Mouse (Mus musculus): ENCODE measurements at regions not wholly inside any gene's neighbourhood (a gene's known extent, or its start where the extent isn't known, plus 50 kb on each side); places are given as distances from the start of the nearest gene placed in this dataset.

DNA sequence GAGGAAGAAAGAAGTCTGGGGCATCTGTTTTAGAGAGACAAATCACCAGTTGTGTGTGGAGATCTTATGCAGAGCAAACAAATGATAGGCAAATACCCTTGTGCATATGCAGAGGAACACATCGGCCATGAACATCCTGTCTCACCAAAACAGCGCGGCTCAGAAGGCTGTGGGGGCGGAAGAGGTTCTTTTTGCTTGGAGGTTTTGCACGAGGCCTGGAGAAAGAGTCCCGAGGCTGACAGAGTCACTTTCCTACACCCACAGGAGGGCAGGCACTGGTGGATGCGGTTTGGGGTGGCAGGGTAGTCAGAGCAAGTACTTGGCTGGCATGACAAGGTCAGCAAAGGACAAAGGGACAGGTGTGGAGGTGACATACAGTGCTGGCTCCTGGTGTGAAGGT, 77.4 kb upstream of the Zfp831 start:
- H3K4me3 ChIP-seq (ENCODE audit: low read depth, low read length): no peak overlapping the region
- H3K4me1 ChIP-seq (ENCODE audit: control insufficient read depth, insufficient read depth, low read length): no peaks in the 10 kb centered on the region
- 89% methylated on average over 7 of the region's 7 CpGs for WGBS
- H3K9me3 ChIP-seq (ENCODE audit: control insufficient read depth, low read length): no peaks in the 10 kb centered on the region
- no peak overlapping the region for H3K4me2 ChIP-seq (ENCODE audit: low read depth, low read length)
- H3K27me3 ChIP-seq (ENCODE audit: control insufficient read depth, insufficient read depth, low read length): no peaks in the 10 kb centered on the region
- H3K27ac ChIP-seq (ENCODE audit: low read depth, low read length): no peak overlapping the region
- ATAC-seq (ENCODE audit: low read depth): no peak
- no peaks in the 10 kb centered on the region for H3K36me3 ChIP-seq (ENCODE audit: control insufficient read depth, insufficient read depth, low read length)
- no peak overlapping the region for H3K9ac ChIP-seq (replicated peaks; ENCODE audit: low read depth, low read length)

DNA sequence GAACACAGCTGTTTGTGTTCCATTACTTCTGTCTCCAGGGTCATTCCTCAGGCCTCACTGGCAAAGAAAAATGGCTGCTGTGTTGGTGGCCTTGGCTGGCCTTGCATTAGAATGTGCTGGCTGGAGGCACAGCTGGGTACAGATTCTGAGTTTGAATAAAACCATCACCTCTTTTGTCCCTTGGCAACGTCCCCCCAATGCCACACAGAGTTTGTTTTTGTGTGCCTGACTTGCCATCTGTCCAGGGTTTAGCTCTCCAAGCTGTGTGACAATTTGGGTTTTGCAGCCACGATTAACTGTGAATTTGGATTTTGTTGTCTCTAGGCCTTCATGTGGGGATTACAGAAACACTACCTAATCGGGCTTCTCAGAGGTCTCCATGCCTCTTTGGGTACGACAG, 76.6 kb upstream of the Zfp831 start:
- Histone ChIP-seq H3K4me2 (ENCODE audit: low read depth, low read length) (no peak overlapping the region), H3K27me3 (ENCODE audit: control insufficient read depth, insufficient read depth, low read length) (no peaks in the 10 kb centered on the region), H3K9ac (replicated peaks; ENCODE audit: low read depth, low read length) (no peak overlapping the region), H3K4me1 (ENCODE audit: control insufficient read depth, insufficient read depth, low read length) (no peaks in the 10 kb centered on the region), H3K9me3 (ENCODE audit: control insufficient read depth, low read length) (no peaks in the 10 kb centered on the region), H3K27ac (ENCODE audit: low read depth, low read length) (no peak overlapping the region), H3K36me3 (ENCODE audit: control insufficient read depth, insufficient read depth, low read length) (no peaks in the 10 kb centered on the region), H3K4me3 (ENCODE audit: low read depth, low read length) (no peak overlapping the region)
- 58% methylated on average over 4 of the region's 4 CpGs for WGBS
- no peak for ATAC-seq (ENCODE audit: low read depth)

DNA sequence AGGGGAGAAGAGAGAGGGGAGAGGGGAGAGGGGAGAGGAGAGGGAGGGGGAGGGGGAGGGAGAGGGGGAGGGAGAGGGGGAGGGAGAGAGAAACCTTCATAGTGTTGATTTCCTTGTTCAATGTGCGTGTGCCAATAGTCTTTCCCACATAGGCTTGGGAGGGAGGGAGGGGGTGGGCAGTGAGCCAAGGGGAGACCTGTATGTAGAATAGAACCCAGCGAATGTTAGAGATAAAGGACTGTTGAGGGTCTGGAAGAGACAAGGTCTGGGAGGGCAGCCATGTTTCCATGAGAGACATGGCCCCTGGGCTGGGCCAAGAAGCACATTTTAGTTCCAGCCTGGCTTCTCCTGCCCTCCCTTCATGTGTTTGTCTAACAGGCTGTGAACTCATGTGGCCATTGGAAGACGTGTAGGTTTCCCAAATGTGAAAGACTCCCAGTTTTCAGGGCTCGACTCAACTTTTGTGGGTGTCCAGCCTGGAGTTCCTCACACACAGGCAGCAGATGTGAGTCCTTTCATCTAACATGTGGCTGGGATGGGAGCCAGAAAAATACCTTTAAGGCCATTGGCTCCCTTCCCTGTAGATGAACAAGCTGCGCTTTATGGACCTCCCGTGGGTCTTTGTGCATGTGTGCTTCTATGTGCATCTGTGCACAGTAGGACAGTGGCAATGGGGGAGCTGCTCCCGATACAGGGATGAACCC, 68.4 kb upstream of the Zfp831 start:
- H3K36me3 ChIP-seq (ENCODE audit: control insufficient read depth, insufficient read depth, low read length): no peaks in the 10 kb centered on the region
- no peak overlapping the region for H3K9ac ChIP-seq (replicated peaks; ENCODE audit: low read depth, low read length)
- no peaks in the 10 kb centered on the region for H3K27me3 ChIP-seq (ENCODE audit: control insufficient read depth, insufficient read depth, low read length)
- no peak overlapping the region for H3K27ac ChIP-seq (ENCODE audit: low read depth, low read length)
- ATAC-seq (ENCODE audit: low read depth): no peak
- no peaks in the 10 kb centered on the region for H3K4me1 ChIP-seq (ENCODE audit: control insufficient read depth, insufficient read depth, low read length)
- H3K9me3 ChIP-seq (ENCODE audit: control insufficient read depth, low read length): no peaks in the 10 kb centered on the region
- WGBS: 81% methylated on average over 7 of the region's 7 CpGs
- no peak overlapping the region for H3K4me3 ChIP-seq (ENCODE audit: low read depth, low read length)
- H3K4me2 ChIP-seq (ENCODE audit: low read depth, low read length): no peak overlapping the region

DNA sequence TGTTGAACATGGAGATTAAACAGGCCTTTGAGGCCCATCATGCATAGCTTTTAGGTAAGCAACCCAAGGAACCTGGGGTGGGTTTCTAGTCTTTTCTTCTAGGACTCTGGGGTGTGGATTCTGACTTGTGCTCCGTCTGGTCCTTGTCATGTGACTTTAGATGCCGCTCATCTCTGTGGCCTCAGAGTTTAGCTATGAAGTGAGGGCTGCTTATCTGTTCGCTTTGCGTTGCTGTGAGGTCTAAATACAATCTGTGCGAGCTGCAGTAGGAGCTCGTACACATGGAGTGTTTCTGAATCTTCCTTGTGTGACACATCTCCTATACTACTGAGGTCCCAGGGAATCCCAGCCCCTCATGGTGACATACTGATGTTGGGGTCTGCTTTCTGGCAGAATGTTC, 67.8 kb upstream of the Zfp831 start:
- no peak for ATAC-seq (ENCODE audit: low read depth)
- H3K27ac ChIP-seq (ENCODE audit: low read depth, low read length): no peak overlapping the region
- H3K9me3 ChIP-seq (ENCODE audit: control insufficient read depth, low read length): no peaks in the 10 kb centered on the region
- H3K4me3 ChIP-seq (ENCODE audit: low read depth, low read length): no peak overlapping the region
- H3K27me3 ChIP-seq (ENCODE audit: control insufficient read depth, insufficient read depth, low read length): no peaks in the 10 kb centered on the region
- no peak overlapping the region for H3K9ac ChIP-seq (replicated peaks; ENCODE audit: low read depth, low read length)
- 92% methylated on average over 6 of the region's 6 CpGs for WGBS
- no peaks in the 10 kb centered on the region for H3K36me3 ChIP-seq (ENCODE audit: control insufficient read depth, insufficient read depth, low read length)
- no peaks in the 10 kb centered on the region for H3K4me1 ChIP-seq (ENCODE audit: control insufficient read depth, insufficient read depth, low read length)
- H3K4me2 ChIP-seq (ENCODE audit: low read depth, low read length): no peak overlapping the region

DNA sequence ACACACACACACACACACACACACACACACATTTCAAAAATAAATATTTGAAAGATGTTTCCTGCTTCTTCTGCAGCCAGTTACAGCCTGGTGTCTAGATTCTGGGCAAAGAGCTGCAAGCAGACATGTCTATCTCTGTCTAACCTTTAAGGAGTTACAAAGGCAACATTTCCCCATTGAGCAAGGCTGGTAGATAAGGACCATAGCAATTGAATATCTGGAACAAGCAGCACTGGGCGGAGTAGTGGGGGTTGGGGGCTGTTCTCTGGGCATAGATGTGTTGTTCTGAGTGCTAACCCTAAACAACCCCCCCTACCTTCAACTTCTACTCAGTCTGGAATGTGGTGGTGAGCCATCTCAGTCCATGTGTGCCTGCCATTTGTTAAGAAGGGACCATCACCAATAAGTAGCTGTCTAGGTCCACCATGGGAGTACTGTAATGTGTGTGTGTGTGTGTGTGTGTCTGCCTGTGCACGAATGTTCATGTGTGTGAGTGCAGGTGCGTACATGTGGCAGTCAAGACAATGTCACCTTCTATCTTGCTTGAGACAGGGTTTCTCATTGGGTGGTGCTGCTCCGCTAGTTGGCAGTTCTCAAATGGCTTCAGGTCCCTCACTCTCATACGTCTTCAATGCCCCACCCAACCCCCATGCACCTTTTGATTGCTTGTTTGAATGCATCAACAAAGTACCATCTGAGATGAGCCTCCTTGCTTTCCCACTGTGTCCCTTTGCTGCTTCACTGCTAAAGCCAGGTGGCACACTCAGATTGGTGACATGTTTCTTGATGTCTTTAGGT, 62.2 kb upstream of the Zfp831 start:
- no peaks in the 10 kb centered on the region for H3K4me1 ChIP-seq (ENCODE audit: control insufficient read depth, insufficient read depth, low read length)
- whole genome bisulfite sequencing: 90% methylated on average over 5 of the region's 5 CpGs
- no peak overlapping the region for H3K9ac ChIP-seq (replicated peaks; ENCODE audit: low read depth, low read length)
- no peak for ATAC-seq (ENCODE audit: low read depth)
- H3K27ac ChIP-seq (ENCODE audit: low read depth, low read length): no peak overlapping the region
- no peak overlapping the region for H3K4me2 ChIP-seq (ENCODE audit: low read depth, low read length)
- H3K27me3 ChIP-seq (ENCODE audit: control insufficient read depth, insufficient read depth, low read length): no peaks in the 10 kb centered on the region
- H3K9me3 ChIP-seq (ENCODE audit: control insufficient read depth, low read length): no peaks in the 10 kb centered on the region
- no peaks in the 10 kb centered on the region for H3K36me3 ChIP-seq (ENCODE audit: control insufficient read depth, insufficient read depth, low read length)
- no peak overlapping the region for H3K4me3 ChIP-seq (ENCODE audit: low read depth, low read length)

DNA sequence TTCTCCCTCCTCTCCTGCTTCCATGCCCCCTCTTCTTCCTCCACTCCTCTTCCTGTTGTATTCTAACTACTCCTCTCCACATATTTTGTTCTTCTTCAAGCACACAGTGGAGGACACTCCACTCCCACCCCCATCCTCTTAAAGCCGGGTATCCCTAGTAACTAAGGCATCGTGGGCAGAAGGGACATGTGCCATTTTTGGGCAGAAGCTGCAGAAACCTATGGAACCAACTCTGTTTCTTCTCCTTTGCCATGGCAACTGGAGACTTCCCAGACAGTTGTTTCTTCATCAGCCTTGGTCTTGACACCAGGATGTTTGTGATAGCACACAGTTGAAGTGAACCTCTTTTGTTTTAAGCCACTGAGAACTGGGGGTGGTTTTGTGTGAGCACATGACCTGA, 59.1 kb upstream of the Zfp831 start:
- no peaks in the 10 kb centered on the region for H3K27me3 ChIP-seq (ENCODE audit: control insufficient read depth, insufficient read depth, low read length)
- no peaks in the 10 kb centered on the region for H3K4me1 ChIP-seq (ENCODE audit: control insufficient read depth, insufficient read depth, low read length)
- WGBS: 79% methylated on average over 2 of the region's 2 CpGs
- H3K9ac ChIP-seq (replicated peaks; ENCODE audit: low read depth, low read length): no peak overlapping the region
- H3K36me3 ChIP-seq (ENCODE audit: control insufficient read depth, insufficient read depth, low read length): no peaks in the 10 kb centered on the region
- H3K4me3 ChIP-seq (ENCODE audit: low read depth, low read length): no peak overlapping the region
- H3K27ac ChIP-seq (ENCODE audit: low read depth, low read length): no peak overlapping the region
- ATAC-seq (ENCODE audit: low read depth): no peak
- no peak overlapping the region for H3K4me2 ChIP-seq (ENCODE audit: low read depth, low read length)
- H3K9me3 ChIP-seq (ENCODE audit: control insufficient read depth, low read length): no peaks in the 10 kb centered on the region

Measured in neural tube, embryonic 14.5 days (tissue).